Mouse (Mus musculus) CD4-positive naive resting alpha-beta T cell, adult 76 days (primary cell): ENCODE measurements around the gene Cfap300. TPM values are rescaled to one million over a fixed set of nuclear protein-coding genes. Genes with fewer than 3 reads are reported as not detected.

Experiments
- total RNA-seq: library from RNA; stranded (reverse); gene quantifications from one replicate; pipeline ENCODE4 v1.2.4, GENCODE M21; 2023

Cfap300 gene
- not detected for total RNA-seq

GRCm38 (mm10) chr9:8042338-8043043 is at the start of gene Cfap300:
TSS of gene Cfap300 (minus strand) at chr9:8042823.

GRCm38 (mm10) chr9:8004370-8004991 is 38.1 kb downstream of the Cfap300 start, which contains the start of gene Yap1:
TSS of gene Yap1 (minus strand) at chr9:8004596.

Other genes with a start within 250 kb of the Cfap300 start
- 135 TPM for gene Birc2, start 205.8 kb downstream of the Cfap300 start, total RNA-seq
- 434 TPM for gene Birc3, start 169.6 kb downstream of the Cfap300 start, total RNA-seq
- 0.18 TPM for gene Yap1, start 38.2 kb downstream of the Cfap300 start, total RNA-seq
- gene Cep126, start 91.5 kb upstream of the Cfap300 start, total RNA-seq, result not detected